Mouse (Mus musculus): ENCODE results near the gene Macrod2. TPM values are rescaled to one million over a fixed set of nuclear protein-coding genes. Genes with fewer than 3 reads are reported as not detected.

The Macrod2 gene
- polyA plus RNA-seq, 1 experiment from 2014 or later = 40.0 TPM

DNA sequence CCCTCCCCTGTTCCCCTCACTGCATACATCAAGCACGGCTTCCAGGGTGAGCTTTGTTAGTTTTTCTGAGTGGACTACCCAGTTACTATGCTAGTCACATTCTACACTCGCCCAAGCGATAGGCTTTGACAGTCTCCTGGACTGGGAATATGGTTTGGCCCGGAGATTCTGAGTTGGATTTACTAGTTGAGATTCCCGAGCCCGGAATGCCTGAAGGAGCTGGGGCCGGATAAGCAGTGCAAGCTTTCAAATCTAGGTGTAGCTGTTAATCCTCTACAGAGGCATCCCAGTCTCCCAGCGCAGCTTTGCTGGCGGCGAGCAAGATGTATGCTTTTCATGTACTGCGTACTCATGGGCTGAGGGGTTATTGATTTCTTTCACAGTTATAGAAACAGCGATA lies 275.3 kb downstream of the Macrod2 start:
- Histone ChIP-seq H3K9ac (peak overlapping the region; percentile 57), H3K27ac (peak overlapping the region; percentile 82), H3K9me3 (no peaks in the 10 kb centered on the region), H3K4me2 (replicated peaks) (peak overlapping the region; percentile 61), H3K27me3 (replicated peaks) (no peaks in the 10 kb centered on the region), H3K4me3 (replicated peaks) (peak overlapping the region; percentile 55), H3K36me3 (no peaks in the 10 kb centered on the region), H3K4me1 (replicated peaks) (peaks cover 3% of the 10 kb centered on the region; the same call in 1 of the 2 replicates)
- WGBS = under 1% methylated on average over 12 of the region's 12 CpGs
- peak; percentile 41 for ATAC-seq

DNA sequence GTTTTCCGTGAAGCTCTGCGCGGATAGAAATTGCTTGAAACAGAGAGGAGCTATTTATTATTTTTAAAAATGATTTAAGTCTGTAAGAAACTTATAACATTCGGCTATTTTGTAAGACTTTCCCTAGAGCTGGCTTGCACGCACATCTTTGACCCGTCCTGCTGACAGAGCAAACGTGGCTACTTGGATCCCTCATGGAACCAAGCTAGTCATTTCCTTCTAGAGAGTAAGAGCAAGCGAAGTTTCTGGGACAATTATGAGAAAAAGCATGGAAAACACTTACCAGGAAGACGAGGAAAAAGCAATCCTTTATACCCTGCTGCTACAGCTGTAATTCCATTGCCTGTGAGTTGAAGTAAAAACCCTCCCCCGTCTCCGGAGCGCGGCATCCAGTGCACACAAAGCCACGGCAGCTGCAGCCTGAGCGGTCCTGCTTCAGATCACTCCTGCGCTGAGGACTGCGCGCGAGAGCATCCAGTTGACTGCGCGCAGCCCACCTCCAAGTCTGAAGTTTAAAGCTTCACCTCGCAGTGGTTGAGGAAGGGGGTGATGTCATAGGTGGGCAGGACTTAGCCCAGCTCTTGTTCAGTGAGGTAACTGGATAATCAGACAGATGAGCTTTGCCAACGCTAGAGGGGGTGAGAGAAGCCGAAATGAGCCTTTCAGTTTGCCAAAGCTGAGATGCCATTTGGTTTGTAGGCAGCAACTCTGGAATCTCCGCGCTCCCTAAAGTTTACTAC lies 276.0 kb downstream of the Macrod2 start, which contains the start of gene Flrt3:
Gene Flrt3 (minus strand): TSS at position 507 of the 740 bp plus-strand sequence.
- peak within 1 kb of the TSS; percentile 55 for H3K4me3 ChIP-seq (replicated peaks)
- no peaks in the 10 kb centered on the region for H3K27me3 ChIP-seq (replicated peaks)
- WGBS = under 1% methylated on average over 26 of the region's 26 CpGs
- peak within 1 kb of the TSS; percentile 61 for H3K4me2 ChIP-seq (replicated peaks)
- H3K36me3 ChIP-seq = no peaks in the 10 kb centered on the region
- peak within 1 kb of the TSS; percentile 82 for H3K27ac ChIP-seq
- H3K4me1 ChIP-seq (replicated peaks) = peaks cover 3% of the 10 kb centered on the region; the same call in 1 of the 2 replicates
- H3K9ac ChIP-seq = peak within 1 kb of the TSS; percentile 57
- peak; percentile 99 for ATAC-seq
- H3K9me3 ChIP-seq = no peaks in the 10 kb centered on the region

DNA sequence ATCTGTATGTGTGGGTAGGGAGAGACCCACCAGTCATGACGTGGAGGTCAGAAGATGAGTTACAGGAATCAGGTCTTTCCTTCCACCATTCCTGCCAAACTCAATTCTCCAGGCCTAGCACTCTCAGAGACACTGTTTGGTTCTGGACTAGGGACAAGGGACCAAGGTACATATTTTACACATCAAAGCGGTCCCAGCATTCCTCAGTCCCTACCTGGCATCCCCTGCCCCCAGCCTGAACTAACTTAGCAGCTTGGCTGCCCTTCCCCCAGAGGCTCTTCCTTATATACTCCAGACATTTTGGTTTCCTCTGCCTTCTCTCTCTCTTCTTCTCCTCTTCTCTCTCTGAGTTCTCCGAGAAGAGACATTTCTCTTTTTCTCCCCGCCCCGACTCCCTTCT lies 278.4 kb downstream of the Macrod2 start:
- no peaks in the 10 kb centered on the region for H3K4me1 ChIP-seq (replicated peaks)
- no peak overlapping the region for H3K9ac ChIP-seq
- H3K4me2 ChIP-seq (replicated peaks) = no peak overlapping the region
- no peaks in the 10 kb centered on the region for H3K36me3 ChIP-seq
- H3K27ac ChIP-seq = no peak overlapping the region
- WGBS = 92% methylated on average over 5 of the region's 5 CpGs
- no peak overlapping the region for H3K4me3 ChIP-seq (replicated peaks)
- no peaks in the 10 kb centered on the region for H3K9me3 ChIP-seq
- ATAC-seq = no peak
- no peaks in the 10 kb centered on the region for H3K27me3 ChIP-seq (replicated peaks)

DNA sequence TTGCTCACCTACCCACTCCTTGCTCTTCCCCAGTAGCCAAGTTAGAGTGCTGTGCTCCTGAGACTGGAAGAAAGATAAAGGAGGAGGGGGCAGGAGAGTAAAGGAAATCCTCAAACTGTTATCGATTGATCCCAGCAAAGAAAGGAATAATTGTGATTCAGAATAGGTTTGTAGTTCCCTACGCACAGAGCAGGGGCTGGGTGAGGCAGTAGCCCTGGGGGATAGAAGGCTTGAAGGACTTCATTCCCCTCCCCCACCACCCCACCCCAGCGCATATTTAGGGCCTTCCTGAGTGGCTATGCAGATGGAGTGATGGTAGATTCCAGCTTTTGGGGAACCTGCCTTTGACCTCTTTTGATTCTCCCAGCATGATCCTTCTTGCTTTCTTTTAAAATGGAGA lies 281.6 kb downstream of the Macrod2 start:
- Histone ChIP-seq H3K9me3 (no peaks in the 10 kb centered on the region), H3K36me3 (no peaks in the 10 kb centered on the region), H3K9ac (no peak overlapping the region), H3K27ac (no peak overlapping the region), H3K4me1 (replicated peaks) (no peaks in the 10 kb centered on the region), H3K4me3 (replicated peaks) (no peak overlapping the region), H3K4me2 (replicated peaks) (no peak overlapping the region), H3K27me3 (replicated peaks) (no peaks in the 10 kb centered on the region)
- ATAC-seq = no peak
- 48% methylated on average over 3 of the region's 3 CpGs for WGBS

DNA sequence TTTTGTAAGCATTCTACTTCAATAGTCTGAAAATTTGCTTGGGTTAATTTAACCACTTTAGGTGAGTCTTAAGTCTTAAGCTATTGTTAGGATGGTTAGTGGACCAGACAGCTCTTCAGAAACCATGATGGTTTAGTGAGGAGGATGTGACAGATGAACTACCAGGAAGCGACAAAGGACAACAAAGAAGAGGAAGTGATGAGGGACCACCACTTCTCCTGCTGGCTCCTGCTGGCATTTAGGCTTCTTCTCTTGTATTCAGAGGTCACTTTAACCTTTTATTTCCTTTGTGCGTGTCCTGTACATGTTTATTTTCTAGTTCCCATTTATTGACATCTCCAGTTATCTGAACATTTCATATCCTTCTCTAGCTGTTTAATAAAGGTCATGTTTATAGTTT lies 295.8 kb downstream of the Macrod2 start:
- H3K9me3 ChIP-seq = no peaks in the 10 kb centered on the region
- ATAC-seq = no peak
- no peak overlapping the region for H3K9ac ChIP-seq
- no peaks in the 10 kb centered on the region for H3K27me3 ChIP-seq (replicated peaks)
- H3K36me3 ChIP-seq = no peaks in the 10 kb centered on the region
- H3K4me1 ChIP-seq (replicated peaks) = no peaks in the 10 kb centered on the region
- no peak overlapping the region for H3K4me3 ChIP-seq (replicated peaks)
- 86% methylated on average over 2 of the region's 2 CpGs for WGBS
- H3K27ac ChIP-seq = no peak overlapping the region
- no peak overlapping the region for H3K4me2 ChIP-seq (replicated peaks)

DNA sequence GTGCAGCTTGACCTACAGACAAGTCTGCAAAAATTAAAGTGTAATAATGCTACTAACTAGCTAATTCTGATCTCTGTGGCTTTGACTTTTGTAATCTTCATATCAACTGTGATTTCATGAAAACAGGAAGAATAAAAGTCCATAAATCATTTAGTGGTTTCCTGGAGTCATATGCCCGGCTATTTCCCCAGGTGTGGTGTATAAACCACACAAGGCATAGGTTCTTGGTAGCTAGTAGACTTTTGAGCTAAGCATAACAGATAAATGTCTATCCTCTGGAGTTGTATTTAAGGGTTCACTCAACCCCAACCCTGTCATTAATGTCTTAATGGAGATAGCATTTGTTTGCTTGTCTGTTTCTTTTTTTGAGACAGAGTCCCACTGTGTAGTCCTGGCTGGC lies 296.3 kb downstream of the Macrod2 start:
- no peak overlapping the region for H3K4me3 ChIP-seq (replicated peaks)
- H3K4me1 ChIP-seq (replicated peaks) = no peaks in the 10 kb centered on the region
- WGBS = 69% methylated on average over 1 of the region's 1 CpGs
- no peaks in the 10 kb centered on the region for H3K9me3 ChIP-seq
- ATAC-seq = no peak
- H3K36me3 ChIP-seq = no peaks in the 10 kb centered on the region
- H3K4me2 ChIP-seq (replicated peaks) = no peak overlapping the region
- no peaks in the 10 kb centered on the region for H3K27me3 ChIP-seq (replicated peaks)
- no peak overlapping the region for H3K27ac ChIP-seq
- H3K9ac ChIP-seq = no peak overlapping the region

DNA sequence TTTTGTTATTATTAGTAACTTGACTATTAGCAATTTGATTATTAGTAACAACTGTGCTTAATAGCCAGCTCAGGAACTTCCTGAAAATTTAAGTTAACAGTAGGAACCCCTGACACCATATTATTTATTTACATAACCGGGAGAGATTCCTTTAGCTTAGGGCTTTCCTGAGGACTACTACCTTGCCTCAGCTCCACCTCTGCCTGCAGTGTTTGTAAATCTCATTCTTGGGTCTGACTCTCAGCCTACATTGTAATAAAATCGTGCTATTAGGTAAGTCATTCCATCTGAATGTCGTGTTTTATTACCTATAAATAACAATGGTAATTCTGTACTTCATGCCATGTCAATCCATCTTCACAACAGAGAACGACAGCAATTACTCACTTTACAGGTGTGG lies 297.4 kb downstream of the Macrod2 start:
- no peak overlapping the region for H3K4me2 ChIP-seq (replicated peaks)
- 36% methylated on average over 4 of the region's 4 CpGs for WGBS
- no peak overlapping the region for H3K4me3 ChIP-seq (replicated peaks)
- no peaks in the 10 kb centered on the region for H3K27me3 ChIP-seq (replicated peaks)
- H3K9ac ChIP-seq = no peak overlapping the region
- no peaks in the 10 kb centered on the region for H3K4me1 ChIP-seq (replicated peaks)
- H3K9me3 ChIP-seq = no peaks in the 10 kb centered on the region
- ATAC-seq = peak; percentile 52; the same call in 1 of the 2 replicates
- H3K36me3 ChIP-seq = no peaks in the 10 kb centered on the region
- no peak overlapping the region for H3K27ac ChIP-seq

DNA sequence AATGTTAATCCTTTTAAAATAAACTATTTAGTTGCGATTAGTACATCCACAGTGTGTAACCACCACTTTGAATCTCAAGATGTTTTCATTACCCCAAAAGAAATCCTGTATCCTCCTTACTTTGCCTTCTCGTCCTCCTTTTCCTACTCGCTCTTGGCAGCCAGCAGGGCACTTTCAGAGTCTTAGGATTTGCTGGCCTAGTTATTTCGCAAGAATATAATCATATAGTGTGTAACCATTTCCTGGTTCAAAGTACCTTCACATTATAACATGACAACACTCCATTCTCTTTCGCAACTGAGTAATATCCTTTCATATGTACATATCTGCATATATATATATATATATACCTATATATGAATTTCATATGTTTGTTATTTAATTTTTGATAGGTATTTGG lies 298.7 kb downstream of the Macrod2 start:
- 72% methylated on average over 5 of the region's 5 CpGs for WGBS
- H3K4me2 ChIP-seq (replicated peaks) = no peak overlapping the region
- ATAC-seq = peak; percentile 90
- no peaks in the 10 kb centered on the region for H3K4me1 ChIP-seq (replicated peaks)
- H3K4me3 ChIP-seq (replicated peaks) = no peak overlapping the region
- no peaks in the 10 kb centered on the region for H3K27me3 ChIP-seq (replicated peaks)
- H3K9ac ChIP-seq = no peak overlapping the region
- no peaks in the 10 kb centered on the region for H3K9me3 ChIP-seq
- H3K36me3 ChIP-seq = no peaks in the 10 kb centered on the region
- no peak overlapping the region for H3K27ac ChIP-seq

DNA sequence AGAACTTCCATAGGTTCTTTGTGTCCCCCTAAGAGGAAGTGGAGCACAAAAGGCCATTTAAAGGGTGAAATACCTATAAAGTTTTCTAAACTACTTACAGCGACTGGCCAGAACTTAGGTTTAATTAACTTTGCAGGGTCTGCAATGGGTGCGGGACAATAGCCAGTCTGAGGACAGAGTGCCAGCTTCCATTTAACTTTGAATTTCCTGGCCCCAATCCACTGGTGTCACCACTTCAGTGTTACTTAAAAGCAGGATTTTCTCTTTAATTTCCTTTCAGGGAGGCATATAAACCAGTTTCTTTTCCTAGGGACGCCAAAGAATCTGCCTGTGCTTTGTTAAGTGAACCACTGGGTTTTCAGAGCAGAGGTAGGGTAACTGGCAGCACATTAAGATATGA lies 303.5 kb downstream of the Macrod2 start:
- H3K4me1 ChIP-seq (replicated peaks) = no peaks in the 10 kb centered on the region
- no peaks in the 10 kb centered on the region for H3K9me3 ChIP-seq
- no peak overlapping the region for H3K9ac ChIP-seq
- no peaks in the 10 kb centered on the region for H3K36me3 ChIP-seq
- no peak for ATAC-seq
- H3K4me3 ChIP-seq (replicated peaks) = no peak overlapping the region
- 53% methylated on average over 3 of the region's 3 CpGs for WGBS
- H3K27ac ChIP-seq = no peak overlapping the region
- no peaks in the 10 kb centered on the region for H3K27me3 ChIP-seq (replicated peaks)
- no peak overlapping the region for H3K4me2 ChIP-seq (replicated peaks)

DNA sequence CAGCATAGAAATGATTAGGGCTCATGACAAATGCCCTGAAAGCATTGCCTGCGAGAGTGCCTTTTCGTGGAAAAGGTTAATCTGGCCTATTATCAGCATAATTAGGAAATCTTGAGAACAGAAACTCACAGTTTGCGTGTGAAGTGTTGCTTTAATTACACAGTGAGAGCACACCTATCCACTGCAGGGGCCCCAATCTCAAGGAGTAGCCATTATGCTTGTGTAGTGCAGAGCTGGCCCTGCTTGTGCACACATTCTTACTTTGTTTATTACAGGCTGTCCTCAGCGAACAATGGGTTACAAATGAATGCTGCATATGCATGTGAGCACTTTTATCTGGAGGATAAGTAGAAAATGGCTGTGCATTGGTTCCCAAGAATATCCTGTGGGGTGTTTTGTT lies 308.3 kb downstream of the Macrod2 start:
- Histone ChIP-seq H3K4me1 (replicated peaks) (no peaks in the 10 kb centered on the region), H3K4me2 (replicated peaks) (no peak overlapping the region), H3K9me3 (no peaks in the 10 kb centered on the region), H3K27ac (no peak overlapping the region), H3K27me3 (replicated peaks) (no peaks in the 10 kb centered on the region), H3K9ac (no peak overlapping the region), H3K36me3 (no peaks in the 10 kb centered on the region), H3K4me3 (replicated peaks) (no peak overlapping the region)
- WGBS = 67% methylated on average over 4 of the region's 4 CpGs
- no peak for ATAC-seq

DNA sequence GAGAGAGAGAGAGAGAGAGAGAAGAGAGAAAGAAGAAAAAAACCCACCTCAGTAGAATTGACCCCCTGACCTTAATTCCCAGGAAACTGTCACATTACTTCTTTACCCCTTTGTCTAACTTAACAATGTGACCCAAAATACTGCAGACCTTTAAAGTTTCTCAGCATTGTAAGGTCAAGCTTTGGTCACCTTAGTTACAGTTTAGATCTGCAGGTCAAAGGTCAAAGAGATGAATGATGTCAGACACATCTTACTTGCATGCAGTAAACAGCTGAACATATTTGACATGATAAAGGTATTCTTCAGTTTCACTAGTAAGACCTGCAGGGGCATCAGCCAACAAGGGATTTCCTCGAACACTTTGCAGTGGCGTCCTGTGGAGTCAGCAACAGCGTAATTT lies 309.0 kb downstream of the Macrod2 start:
- Histone ChIP-seq H3K9me3 (no peaks in the 10 kb centered on the region), H3K36me3 (no peaks in the 10 kb centered on the region), H3K4me2 (replicated peaks) (no peak overlapping the region), H3K4me3 (replicated peaks) (no peak overlapping the region), H3K9ac (no peak overlapping the region), H3K27me3 (replicated peaks) (no peaks in the 10 kb centered on the region), H3K27ac (no peak overlapping the region), H3K4me1 (replicated peaks) (no peaks in the 10 kb centered on the region)
- no peak for ATAC-seq
- WGBS = 33% methylated on average over 3 of the region's 3 CpGs

DNA sequence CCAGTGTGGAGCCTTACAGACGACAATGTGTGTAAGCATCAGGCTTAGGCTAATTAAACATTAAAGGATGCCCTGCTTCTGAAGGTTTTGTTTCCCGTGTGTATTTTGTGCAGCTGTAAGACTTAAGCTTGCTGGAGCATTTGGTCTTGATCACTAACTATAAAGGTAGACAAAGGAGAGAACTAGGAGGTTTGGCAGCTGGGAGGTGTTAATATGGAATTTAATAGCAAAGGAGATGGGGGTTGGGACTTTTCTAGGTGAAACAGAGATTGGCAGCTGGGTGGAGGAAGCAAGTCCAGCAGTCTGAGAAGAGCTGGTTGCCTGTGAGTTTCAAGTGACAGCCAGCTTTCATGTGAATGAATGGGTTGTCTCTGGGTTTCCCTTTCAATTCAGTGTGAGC lies 310.2 kb downstream of the Macrod2 start:
- H3K4me3 ChIP-seq (replicated peaks) = no peak overlapping the region
- no peak overlapping the region for H3K27ac ChIP-seq
- WGBS = 42% methylated on average over 2 of the region's 2 CpGs
- no peak overlapping the region for H3K9ac ChIP-seq
- no peak overlapping the region for H3K4me2 ChIP-seq (replicated peaks)
- no peaks in the 10 kb centered on the region for H3K27me3 ChIP-seq (replicated peaks)
- no peaks in the 10 kb centered on the region for H3K9me3 ChIP-seq
- no peaks in the 10 kb centered on the region for H3K36me3 ChIP-seq
- ATAC-seq = no peak
- no peaks in the 10 kb centered on the region for H3K4me1 ChIP-seq (replicated peaks)

DNA sequence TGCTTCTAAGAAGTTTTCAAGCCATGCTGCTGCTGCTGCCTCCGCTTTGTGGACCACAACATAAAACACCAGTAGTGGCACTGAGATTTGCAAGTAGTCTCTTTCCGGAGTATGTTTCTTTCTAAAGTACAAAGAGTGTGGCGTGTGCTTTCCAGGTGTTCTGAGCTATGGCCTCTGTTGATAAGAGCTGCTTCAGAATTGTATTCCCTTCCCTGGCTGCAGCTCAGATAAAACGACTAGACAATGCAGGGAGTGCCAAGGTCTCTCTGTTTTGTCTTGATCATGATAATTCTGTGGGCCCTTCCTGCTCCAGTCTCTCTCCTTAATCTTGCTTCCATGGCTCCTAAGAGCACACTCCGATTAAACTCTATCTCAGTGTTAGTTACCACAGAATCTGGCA lies 312.4 kb downstream of the Macrod2 start:
- H3K4me1 ChIP-seq (replicated peaks) = no peaks in the 10 kb centered on the region
- no peak overlapping the region for H3K27ac ChIP-seq
- no peaks in the 10 kb centered on the region for H3K36me3 ChIP-seq
- H3K4me3 ChIP-seq (replicated peaks) = no peak overlapping the region
- H3K9me3 ChIP-seq = no peaks in the 10 kb centered on the region
- no peak overlapping the region for H3K4me2 ChIP-seq (replicated peaks)
- WGBS = 64% methylated on average over 5 of the region's 5 CpGs
- no peaks in the 10 kb centered on the region for H3K27me3 ChIP-seq (replicated peaks)
- H3K9ac ChIP-seq = no peak overlapping the region
- peak; percentile 80 for ATAC-seq

Measured in intestine, embryonic 15.5 days (tissue).